11 mouse cellular contexts compared by ENCODE assay signal in genomic region chr9:71498391-71499182, GRCm38 (mm10). TPM values are rescaled to one million over a fixed set of nuclear protein-coding genes. Genes with fewer than 3 reads are reported as not detected.
DNase-seq lines count a peak whose midpoint lies in the region; ATAC-seq and TF ChIP-seq lines count a peak whose summit lies in the region.
"Had no signal": no experiment of that assay in that cellular context is flagged by ENCODE, and none has a peak within 500 bp of the region (broad histone marks: within the 10 kb centered on the region; RNA-seq: fewer than 3 reads in every experiment).

No protein-coding gene starts in this region.

- no peaks in the 10 kb centered on the region for H3K9me3 ChIP-seq in liver, postnatal 0 days (ENCODE audit: low read length)
- H3K9me3 ChIP-seq in embryonic facial prominence, embryonic 14.5 days (ENCODE audit: control insufficient read depth, low read length): no peaks in the 10 kb centered on the region
- H3K9me3 ChIP-seq in limb, embryonic 13.5 days: no peaks in the 10 kb centered on the region
- H3K9me3 ChIP-seq in midbrain, embryonic 13.5 days: no peaks in the 10 kb centered on the region
- H3K9me3 ChIP-seq: neural tube, embryonic 12.5 days had no signal

- H3K9ac ChIP-seq in liver, postnatal 0 days (replicated peaks): no peak overlapping the region
- H3K9ac ChIP-seq in embryonic facial prominence, embryonic 14.5 days (ENCODE audit: low read depth, low read length): no peak overlapping the region
- no peak overlapping the region for H3K9ac ChIP-seq in limb, embryonic 13.5 days
- H3K9ac ChIP-seq in midbrain, embryonic 13.5 days (replicated peaks): no peak overlapping the region
- H3K9ac ChIP-seq: neural tube, embryonic 12.5 days had no signal

- H3K36me3 ChIP-seq in liver, postnatal 0 days (replicated peaks; ENCODE audit: insufficient read depth, low read length): no peaks in the 10 kb centered on the region
- H3K36me3 ChIP-seq in embryonic facial prominence, embryonic 14.5 days (ENCODE audit: control insufficient read depth, insufficient read depth, low read length): no peaks in the 10 kb centered on the region
- no peaks in the 10 kb centered on the region for H3K36me3 ChIP-seq in limb, embryonic 13.5 days
- H3K36me3 ChIP-seq in midbrain, embryonic 13.5 days: no peaks in the 10 kb centered on the region
- H3K36me3 ChIP-seq: neural tube, embryonic 12.5 days had no signal

- H3K4me1 ChIP-seq in liver, postnatal 0 days (ENCODE audit: insufficient read depth): no peaks in the 10 kb centered on the region
- peaks cover 13% of the 10 kb centered on the region; the same call in 1 of the 2 replicates for H3K4me1 ChIP-seq in embryonic facial prominence, embryonic 14.5 days (ENCODE audit: control insufficient read depth, insufficient read depth, low read length)
- H3K4me1 ChIP-seq in limb, embryonic 13.5 days: peaks cover 42% of the 10 kb centered on the region
- H3K4me1 ChIP-seq in midbrain, embryonic 13.5 days (replicated peaks): 0 out of 2 replicates have a peak, but pooled peaks cover 3% of the 10 kb centered on the region
- H3K4me1 ChIP-seq: megakaryocyte, embryonic 14.5 days; neural tube, embryonic 12.5 days had no signal

- WGBS in liver, postnatal 0 days (ENCODE audit: insufficient replicate concordance): 57% methylated on average over 10 of the region's 10 CpGs
- 33% methylated on average over 10 of the region's 10 CpGs for WGBS in embryonic facial prominence, embryonic 14.5 days
- WGBS in limb, embryonic 13.5 days: 18% methylated on average over 10 of the region's 10 CpGs
- WGBS in midbrain, embryonic 13.5 days: 76% methylated on average over 10 of the region's 10 CpGs

- H3K4me3 ChIP-seq in liver, postnatal 0 days (ENCODE audit: low read depth, low read length): no peak overlapping the region
- no peak overlapping the region for H3K4me3 ChIP-seq in embryonic facial prominence, embryonic 14.5 days (ENCODE audit: low read depth, low read length)
- no peak overlapping the region for H3K4me3 ChIP-seq in limb, embryonic 13.5 days
- H3K4me3 ChIP-seq in midbrain, embryonic 13.5 days (replicated peaks): no peak overlapping the region
- H3K4me3 ChIP-seq: megakaryocyte, embryonic 14.5 days; neural tube, embryonic 12.5 days had no signal

- 0 out of 2 replicates have a peak, but pooled peaks have one; percentile 7 for TF ChIP-seq CTCF in liver, postnatal 0 days (IDR thresholded peaks at IDR 0.05; ENCODE audit: low read depth)

- H3K4me2 ChIP-seq in liver, postnatal 0 days (ENCODE audit: low read depth, low read length): no peak overlapping the region
- H3K4me2 ChIP-seq in embryonic facial prominence, embryonic 14.5 days (ENCODE audit: low read depth, low read length): no peak overlapping the region
- 0 out of 2 replicates have a peak overlapping the region, but pooled peaks have one; percentile 7 for H3K4me2 ChIP-seq in limb, embryonic 13.5 days (replicated peaks)
- H3K4me2 ChIP-seq in midbrain, embryonic 13.5 days (replicated peaks): no peak overlapping the region
- H3K4me2 ChIP-seq: neural tube, embryonic 12.5 days had no signal

- DNase-seq in liver, postnatal 0 days: no peak
- DNase-seq in liver (no peak), NIH3T3 (ENCODE audit: low read depth) (peak; percentile 7)
- DNase-seq in embryonic facial prominence, embryonic 14.5 days (ENCODE audit: low spot score): peak; percentile 70
- DNase-seq in ovary, postnatal 14 days (ENCODE audit: low spot score): no peak
- DNase-seq: embryo, embryonic 11 days had no signal

- ATAC-seq in liver, postnatal 0 days: no peak
- ATAC-seq in embryonic facial prominence, embryonic 14.5 days (ENCODE audit: low read depth): no peak
- ATAC-seq in limb, embryonic 13.5 days (ENCODE audit: low FRiP score, low read depth): peak; percentile 68
- no peak for ATAC-seq in midbrain, embryonic 13.5 days
- ATAC-seq: forebrain, embryonic 14.5 days had no signal

- H3K27me3 ChIP-seq in liver, postnatal 0 days (ENCODE audit: insufficient read depth, low read length): no peaks in the 10 kb centered on the region
- no peaks in the 10 kb centered on the region for H3K27me3 ChIP-seq in embryonic facial prominence, embryonic 14.5 days (replicated peaks; ENCODE audit: control insufficient read depth, insufficient read depth, low read length)
- H3K27me3 ChIP-seq in limb, embryonic 13.5 days: peaks cover 52% of the 10 kb centered on the region
- no peaks in the 10 kb centered on the region for H3K27me3 ChIP-seq in midbrain, embryonic 13.5 days
- H3K27me3 ChIP-seq: neural tube, embryonic 12.5 days had no signal

- no peak overlapping the region for H3K27ac ChIP-seq in liver, postnatal 0 days (ENCODE audit: low read depth)
- H3K27ac ChIP-seq in embryonic facial prominence, embryonic 14.5 days (replicated peaks; ENCODE audit: low read depth, low read length): no peak overlapping the region
- no peak overlapping the region for H3K27ac ChIP-seq in limb, embryonic 13.5 days
- H3K27ac ChIP-seq in midbrain, embryonic 13.5 days: no peak overlapping the region
- H3K27ac ChIP-seq: neural tube, embryonic 12.5 days had no signal

- no peak for TF ChIP-seq EP300 in liver, postnatal 0 days (IDR thresholded peaks at IDR 0.05; ENCODE audit: low read depth)

RNA-seq across cellular contexts. Expression of gene Polr2m, which starts 12.9 kb away (rescaled TPM):
- 69.2 and 71.1 TPM in 2 replicates for polyA plus RNA-seq in liver, postnatal 0 days (2015; fragmentation: Nextera tagmentation; extraction: Ambion mirVana)
- 302 and 338 TPM in 2 replicates for polyA plus RNA-seq in embryonic facial prominence, embryonic 14.5 days (2014; fragmentation: Nextera tagmentation; extraction: Ambion mirVana)
- polyA plus RNA-seq in limb, embryonic 13.5 days (2015; fragmentation: Nextera tagmentation; extraction: Ambion mirVana): 512 and 546 TPM in 2 replicates
- polyA plus RNA-seq in midbrain, embryonic 13.5 days (2015; fragmentation: Nextera tagmentation; extraction: Ambion mirVana): 366 and 377 TPM in 2 replicates

Comparison
In these comparisons a context has a peak if more than half of its experiments do, and no peak if none do; other contexts are left out.
1. DNase-seq: peak in NIH3T3 (single experiment) and embryonic facial prominence, embryonic 14.5 days (single experiment); none in liver, postnatal 0 days (single experiment), liver (single experiment) and ovary, postnatal 14 days (single experiment).